Mouse (Mus musculus): ENCODE results near the gene Mapkapk3. TPM values are rescaled to one million over a fixed set of nuclear protein-coding genes. Genes with fewer than 3 reads are reported as not detected.
A peak's percentile ranks its signal among the peaks of the same experiment; 100 is the strongest.

The Mapkapk3 gene
- total RNA-seq, 4 experiments from 2014 or later, result 27.2 to 38.4 (median 32.0) TPM

DNA sequence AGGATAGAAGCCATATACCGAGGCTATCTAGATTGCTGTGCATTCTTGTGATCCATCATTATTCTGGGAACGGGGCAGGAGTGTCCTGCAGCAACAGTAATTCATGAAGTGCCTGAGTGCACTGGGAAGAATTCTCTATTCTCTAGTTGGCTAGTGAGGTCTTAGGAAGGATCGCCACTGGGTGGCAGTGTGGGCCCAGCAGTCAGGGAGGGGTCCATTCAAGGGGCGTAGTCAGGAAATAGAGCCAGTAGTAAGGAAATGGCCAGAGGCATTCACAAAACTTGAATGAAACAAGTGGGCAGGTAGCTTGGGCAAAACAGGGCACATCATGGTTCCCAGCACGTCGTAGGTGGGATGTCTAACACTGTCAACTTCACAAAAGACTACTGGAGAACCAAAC is 4.6 kb upstream of the Mapkapk3 start:
- DNase-seq (ENCODE audit: low spot score), result peak; percentile 82

DNA sequence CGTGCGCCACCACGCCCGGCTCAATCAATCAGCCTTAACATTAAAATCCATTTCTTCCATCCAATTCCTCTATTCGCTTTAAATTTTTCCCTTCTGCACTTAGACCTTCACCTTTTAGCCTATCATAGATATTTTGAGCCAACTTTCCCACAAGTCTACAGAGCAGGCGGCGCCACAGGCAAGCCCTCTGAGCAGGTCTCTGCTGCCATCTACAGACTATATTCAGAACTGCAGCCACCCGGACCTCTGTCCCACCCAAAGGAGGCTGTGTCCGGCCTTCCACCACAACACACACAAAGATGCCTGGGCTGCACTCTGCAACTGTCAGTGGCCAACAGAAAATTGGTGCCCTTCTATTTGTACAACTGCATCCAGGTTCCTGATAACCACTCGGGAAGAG is 1.2 kb upstream of the Mapkapk3 start:
- peak; percentile 86 for DNase-seq (ENCODE audit: low spot score)

DNA sequence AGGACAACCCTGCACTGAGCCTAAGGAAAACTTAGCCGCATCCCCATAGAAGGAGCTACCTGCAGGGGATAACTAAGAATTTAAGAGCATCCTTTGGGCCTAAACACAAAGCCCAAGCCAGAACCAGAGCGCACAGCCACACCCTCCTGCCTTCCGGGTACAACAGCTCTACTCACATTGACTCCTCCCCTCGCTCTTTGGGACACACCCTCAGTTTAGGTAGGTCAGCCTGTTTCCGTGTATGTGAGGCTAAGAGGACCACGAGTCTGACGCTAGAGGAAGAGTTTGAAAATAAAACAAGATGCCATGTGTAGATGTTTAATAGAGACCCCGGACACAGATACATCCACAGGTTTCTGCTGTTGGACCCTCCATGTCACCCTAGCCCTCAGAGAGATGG is 966 bp downstream of the Mapkapk3 start:
- no peak for DNase-seq (ENCODE audit: low spot score)

DNA sequence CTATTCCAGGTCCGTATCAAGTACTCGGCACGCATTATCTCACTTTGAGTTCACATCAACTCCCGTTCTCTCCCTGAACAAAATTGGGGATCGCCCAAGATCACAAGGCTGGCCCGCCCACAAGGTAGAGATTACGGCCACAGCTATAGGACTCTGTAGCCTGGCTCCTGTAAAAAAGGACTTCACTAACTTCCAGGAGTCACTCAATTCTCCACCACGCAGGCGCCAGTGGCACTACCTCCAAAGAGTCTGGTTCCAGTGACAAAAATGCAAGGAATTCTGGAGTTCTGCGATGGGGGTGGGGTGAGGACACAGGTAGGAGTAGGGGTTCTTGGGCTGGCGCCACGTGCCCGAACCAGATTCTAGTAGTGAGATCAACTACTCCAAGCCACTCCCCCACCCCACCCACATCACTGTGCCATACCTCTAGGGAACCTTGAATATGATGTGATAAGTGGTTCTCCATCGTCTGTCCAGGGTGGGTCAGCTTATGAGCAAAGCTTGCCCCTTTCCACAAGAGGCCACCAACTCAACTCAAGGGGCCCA is 1.5 kb downstream of the Mapkapk3 start:
- no peak for DNase-seq (ENCODE audit: low spot score)

DNA sequence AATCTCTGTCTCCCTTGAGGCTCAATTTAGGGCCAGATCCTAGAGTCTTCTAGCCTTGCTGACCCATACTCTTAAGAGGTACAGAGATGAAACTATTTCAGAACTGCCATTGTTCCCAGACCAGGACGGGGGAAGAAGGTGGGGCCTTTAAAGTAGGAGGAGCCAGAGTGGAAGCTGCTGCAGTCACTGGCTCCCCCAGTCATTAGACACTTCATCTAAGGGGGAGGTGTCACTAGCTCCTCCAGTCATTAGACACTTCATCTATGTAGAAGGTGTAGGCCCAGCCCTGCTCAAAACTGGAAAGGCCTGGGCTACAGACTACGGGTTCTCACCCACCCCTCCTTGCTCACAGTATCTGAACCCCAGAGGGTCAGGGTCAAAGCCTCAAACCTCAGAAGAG is 2.4 kb downstream of the Mapkapk3 start:
- DNase-seq (ENCODE audit: low spot score), result no peak

DNA sequence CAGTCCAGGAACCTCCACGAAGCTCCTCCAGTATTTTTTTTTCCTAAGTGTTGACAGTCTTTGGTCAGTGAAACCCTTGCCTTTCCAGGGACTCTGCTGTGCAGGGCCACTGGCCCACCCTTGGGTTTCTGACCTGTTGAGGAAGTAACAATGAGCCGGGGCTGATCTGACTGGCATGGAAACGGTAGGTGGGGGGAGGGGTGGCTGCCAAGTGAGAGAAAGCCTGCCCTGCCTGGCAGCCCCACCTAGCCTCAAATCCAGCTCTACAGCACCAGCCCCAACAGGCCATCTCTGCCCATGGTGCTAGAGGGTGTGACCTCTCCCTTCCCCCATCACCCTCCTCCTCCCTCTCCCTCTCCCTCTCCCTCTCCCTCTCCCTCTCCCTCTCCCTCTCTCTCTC is 4.7 kb downstream of the Mapkapk3 start:
- DNase-seq (ENCODE audit: low spot score), result no peak

DNA sequence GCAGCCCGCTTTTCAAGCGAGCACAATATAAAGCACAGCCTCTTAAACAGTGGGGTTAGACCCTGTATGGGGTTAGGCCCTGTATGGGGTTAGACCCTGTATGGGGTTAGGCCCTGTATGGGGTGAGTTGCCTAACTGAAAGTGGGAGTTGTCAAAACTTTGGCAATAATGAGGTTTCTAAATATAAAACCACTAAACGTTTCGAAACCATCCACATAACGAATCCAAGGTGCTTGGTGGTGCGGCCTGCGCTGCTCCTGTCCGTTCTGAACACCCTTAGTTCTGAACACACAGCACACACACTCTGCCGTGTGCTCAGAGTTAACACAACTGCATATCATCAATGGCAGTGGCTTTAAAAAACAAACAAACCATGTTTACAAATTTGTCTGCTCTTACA is 6.7 kb downstream of the Mapkapk3 start:
- no peak for DNase-seq (ENCODE audit: low spot score)

DNA sequence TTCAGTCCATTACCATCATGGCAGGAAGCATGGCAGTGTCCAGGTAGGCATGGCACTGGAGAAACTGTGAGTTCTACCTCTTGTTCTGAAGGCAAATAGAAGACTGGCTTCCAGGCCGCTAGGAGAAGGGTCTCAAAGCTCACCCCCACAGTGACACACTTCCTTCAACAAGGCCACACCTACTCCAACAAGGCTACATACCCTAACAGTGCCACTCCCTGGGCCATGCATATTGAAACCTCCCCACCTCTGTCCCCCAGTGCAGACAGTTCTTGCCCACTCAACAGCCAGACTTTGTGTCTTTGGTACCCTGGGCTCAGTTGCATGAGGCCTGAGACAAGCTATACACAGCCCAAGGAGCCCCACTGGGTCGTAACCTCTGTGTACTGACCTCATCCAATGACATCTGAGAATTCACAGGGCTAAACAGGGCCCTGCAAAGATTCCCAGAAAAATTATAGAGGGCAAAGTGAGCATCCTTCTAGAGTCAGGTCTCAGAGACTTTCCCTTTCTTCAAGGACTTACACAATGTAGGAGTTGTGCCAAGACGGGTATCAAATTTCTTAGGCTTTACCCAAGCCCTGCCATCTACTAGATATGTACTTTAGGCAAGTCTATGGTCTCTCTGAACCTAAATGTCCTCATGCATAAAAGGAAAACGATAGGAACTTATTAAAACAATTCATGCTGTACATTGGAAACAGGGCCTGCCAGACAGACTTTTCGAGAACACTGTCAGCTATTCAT is 8.3 kb downstream of the Mapkapk3 start:
- DNase-seq (ENCODE audit: low spot score), result no peak

DNA sequence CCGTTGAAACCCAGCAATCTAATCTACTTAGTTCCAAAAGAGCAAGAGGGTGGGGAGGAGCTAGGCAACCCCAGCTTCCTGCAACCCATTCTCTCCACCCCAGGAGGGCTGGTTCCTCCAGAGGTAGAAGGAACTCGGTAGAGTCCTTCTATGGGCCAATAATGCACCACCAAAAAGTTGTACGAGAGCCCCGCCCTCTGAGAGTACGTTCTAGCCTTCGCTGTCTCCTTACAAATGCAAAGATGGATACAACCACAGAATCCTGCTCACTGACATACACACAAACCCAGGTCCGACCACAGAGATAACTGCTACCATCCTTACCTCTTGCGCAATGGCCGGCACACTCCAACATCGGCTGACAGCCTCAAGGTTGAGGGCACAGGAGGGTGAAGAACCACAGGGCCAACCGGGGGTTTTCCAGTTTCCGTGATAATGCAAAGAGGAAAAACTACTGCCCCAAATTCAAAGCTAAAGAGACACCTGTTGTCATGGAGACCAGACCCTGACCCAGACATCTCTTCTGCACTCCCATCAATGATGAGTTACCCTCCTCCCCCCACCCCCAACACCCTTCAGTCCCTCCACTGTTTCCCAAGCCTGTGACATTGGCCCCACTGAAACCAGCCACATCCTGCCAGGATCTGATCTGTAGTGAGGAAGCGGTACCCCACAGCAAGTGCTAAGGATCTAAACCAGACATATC is 9.2 kb downstream of the Mapkapk3 start:
- no peak for DNase-seq (ENCODE audit: low spot score)

DNA sequence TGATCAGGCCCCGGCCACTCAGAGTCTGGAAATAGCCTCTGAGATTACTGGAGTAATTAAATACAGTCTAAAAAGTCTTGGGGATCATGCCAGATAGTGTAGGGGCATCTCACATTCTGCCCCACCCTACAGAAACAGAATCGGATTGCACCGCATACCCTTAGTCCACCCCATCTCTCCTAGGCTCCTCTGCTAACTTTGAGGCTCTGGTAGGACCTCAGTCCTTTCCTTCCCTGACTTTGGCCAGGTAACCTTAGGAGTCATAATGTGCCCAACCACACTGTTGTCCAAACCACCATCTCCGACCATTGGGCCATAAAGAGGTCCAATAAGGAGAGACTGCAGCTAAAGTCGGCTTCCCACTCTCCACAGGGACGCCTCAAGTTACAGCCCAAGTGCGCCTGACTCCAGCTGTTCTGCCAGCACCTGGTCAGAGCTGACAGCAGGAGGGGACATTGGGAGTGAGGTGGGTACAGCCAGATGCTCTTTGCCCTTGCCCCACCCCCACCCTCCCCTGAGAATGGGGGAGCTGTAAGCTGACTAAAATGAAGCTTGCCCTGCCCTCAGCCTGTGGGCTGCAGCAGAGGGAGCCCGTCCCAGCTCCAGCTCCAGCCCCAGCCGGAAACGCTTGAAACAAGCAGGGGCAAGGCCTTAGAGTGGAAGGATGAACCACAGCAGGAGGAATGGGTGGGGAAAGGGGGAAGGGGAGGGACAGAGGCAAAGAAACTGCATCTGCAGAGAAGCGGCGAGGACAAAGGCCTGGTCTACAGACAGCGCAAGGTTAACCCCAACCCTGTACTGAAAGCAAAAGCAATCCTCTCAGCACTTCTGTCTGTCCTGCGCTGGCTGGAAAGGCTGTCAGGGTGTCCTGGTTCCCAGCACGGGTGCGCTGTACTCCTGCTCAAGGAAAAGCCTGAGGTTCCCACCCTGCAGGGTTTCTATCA is 10.0 kb downstream of the Mapkapk3 start:
- no peak for DNase-seq (ENCODE audit: low spot score)

DNA sequence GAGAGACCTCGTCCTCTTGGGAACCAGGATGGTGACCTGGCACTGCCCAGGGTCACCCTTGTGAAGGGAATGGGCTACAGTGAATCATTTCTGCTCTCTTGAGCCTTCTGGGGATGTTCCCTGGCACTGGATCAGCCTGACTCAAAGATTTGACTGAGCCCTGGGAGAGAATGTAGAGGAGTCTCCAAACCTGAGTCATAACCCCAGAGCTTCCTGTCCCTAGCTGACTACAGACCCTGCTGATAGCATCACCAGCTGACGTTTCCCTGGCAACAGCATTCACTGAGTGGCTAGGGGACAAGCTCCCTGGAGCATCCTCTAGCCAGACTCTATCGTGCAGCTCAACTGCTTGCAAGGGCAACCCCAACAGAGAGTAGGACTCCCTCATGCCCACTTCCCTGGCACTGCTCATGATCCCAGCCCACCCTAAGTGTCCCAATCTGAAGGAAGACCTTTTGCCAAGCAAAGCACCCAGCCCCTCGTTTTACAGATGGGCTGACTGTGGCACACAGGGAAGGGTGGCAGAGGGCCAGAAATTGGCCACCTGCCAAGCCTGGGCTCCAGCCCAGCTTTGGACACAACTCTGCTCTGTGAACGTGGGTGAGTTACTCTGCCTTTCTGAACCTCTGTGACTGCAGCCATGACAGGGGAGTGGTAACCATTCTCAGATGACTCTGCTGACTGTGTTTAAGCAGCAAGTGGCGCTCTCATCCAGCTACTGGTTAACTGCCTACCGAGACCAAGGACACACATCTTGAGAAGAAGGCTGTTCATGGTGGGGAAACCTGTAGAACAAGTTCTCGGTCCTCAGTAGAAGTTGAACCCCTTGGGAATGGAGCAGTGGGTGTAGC is 10.9 kb downstream of the Mapkapk3 start:
- DNase-seq (ENCODE audit: low spot score), result no peak

DNA sequence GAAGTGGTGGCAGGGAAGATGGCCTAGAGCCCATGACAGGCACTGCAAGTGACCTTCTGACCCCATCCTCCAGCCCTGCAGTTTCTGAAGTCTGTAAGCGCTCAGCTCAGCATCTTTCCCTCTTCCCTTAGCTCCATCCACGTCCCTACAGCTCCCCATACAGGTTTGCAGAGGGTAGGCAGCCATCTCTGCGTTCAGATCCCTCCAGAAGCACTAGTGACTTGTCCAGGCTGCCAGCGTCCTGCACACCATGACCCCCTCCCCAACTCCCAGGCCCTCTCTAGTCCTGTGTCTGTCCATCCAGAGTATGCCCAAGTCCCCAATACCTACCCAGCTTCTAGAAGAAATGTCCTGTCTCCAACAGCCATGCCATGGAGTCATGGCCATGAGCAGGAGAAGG is 11.6 kb downstream of the Mapkapk3 start:
- no peak for DNase-seq (ENCODE audit: low spot score)

DNA sequence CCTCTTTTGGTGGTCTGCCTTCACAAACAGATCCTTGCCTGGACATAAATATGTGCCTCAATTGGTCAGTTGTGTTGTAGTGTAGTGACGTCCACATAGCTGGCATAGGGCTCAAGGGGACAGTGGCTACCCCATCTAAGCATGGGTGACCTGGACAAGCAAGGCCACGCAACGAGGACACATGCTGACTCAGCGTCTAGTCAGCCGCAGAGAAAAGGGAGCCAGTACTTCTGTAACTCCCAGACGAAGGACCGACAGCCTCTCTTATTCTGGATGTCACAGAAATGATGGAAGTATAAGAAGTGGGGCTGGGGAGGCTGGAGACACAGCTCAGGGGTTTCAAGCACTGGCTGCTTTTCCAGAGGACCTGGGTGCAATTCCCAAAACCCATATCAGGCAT is 12.1 kb downstream of the Mapkapk3 start:
- no peak for DNase-seq (ENCODE audit: low spot score)

DNA sequence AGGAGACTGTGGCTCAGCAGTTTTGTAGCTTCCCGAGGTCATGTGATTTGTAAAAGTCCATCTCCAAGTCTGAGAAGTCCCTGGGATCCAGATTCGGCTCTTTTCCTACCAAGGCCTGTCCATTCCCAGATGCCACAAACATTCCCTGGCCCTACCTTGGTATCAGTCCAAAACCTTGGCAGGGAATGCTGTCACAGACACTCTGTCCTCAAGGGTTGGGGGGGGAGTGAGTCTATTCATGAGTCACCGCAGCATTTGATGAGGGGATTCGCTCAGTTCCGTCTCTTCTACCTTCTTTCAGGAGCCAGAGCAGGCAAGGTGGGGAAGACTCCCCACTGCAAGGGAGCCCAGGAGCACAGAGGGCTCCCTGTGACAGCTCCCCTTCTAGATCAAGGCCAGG is 14.0 kb downstream of the Mapkapk3 start:
- no peak for DNase-seq (ENCODE audit: low spot score)

DNA sequence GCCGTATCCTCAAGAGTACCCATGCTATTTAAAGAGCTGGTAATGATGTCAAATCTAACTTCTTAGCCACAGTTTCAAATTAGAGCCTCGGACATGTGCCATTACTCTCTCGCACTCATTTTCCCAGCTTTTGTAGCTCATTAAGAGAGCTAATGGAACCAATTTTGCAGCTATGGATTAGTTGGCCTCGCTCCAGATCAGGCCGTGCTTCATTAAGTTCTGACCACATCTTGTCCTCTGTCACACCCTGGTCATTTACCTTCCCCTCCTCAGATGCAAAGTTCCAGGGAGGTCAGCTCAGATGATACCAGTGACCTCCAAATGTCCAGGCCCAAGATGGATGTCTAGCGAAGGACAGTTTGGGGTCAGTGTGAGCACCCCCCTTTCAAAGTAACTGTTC is 14.9 kb downstream of the Mapkapk3 start:
- no peak for DNase-seq (ENCODE audit: low spot score)

DNA sequence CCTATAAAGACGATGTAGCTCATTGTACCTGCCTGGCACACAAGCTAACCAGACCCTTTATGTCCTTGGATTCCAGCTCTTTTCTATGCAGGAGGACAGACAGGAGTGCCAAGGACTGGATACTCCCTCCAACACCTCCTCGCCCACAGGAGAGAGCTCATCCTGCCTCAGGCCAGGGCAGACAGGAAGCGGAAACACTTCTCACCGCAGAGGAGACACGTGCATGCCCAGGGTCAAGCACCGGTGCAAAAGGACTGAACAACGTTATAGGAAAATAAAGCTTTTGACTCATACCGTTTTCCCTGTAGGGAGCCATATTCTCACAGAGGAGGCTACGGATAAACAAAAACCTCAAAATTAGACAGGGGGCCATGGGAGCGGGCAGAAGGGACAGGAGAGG is 16.5 kb downstream of the Mapkapk3 start:
- no peak for DNase-seq (ENCODE audit: low spot score)

DNA sequence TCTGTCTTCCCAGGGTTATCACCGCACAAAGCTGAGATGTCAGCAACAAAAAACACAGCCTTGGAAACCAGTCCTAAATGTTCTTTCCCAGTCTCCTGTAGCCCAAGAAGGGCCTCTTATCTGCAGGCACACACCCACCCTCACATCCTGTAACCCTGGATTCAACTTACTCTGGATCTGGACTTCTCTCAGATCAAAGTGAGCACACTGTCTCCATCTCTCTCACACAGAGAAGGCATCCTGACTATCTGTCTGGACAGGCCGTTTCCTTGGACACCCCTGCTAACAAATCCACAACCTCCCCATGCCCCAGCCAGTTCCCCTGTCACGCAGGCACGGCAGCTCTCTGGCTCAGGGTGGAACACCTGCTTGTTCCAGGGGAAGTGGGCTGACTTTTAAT is 17.4 kb downstream of the Mapkapk3 start:
- DNase-seq (ENCODE audit: low spot score), result no peak

DNA sequence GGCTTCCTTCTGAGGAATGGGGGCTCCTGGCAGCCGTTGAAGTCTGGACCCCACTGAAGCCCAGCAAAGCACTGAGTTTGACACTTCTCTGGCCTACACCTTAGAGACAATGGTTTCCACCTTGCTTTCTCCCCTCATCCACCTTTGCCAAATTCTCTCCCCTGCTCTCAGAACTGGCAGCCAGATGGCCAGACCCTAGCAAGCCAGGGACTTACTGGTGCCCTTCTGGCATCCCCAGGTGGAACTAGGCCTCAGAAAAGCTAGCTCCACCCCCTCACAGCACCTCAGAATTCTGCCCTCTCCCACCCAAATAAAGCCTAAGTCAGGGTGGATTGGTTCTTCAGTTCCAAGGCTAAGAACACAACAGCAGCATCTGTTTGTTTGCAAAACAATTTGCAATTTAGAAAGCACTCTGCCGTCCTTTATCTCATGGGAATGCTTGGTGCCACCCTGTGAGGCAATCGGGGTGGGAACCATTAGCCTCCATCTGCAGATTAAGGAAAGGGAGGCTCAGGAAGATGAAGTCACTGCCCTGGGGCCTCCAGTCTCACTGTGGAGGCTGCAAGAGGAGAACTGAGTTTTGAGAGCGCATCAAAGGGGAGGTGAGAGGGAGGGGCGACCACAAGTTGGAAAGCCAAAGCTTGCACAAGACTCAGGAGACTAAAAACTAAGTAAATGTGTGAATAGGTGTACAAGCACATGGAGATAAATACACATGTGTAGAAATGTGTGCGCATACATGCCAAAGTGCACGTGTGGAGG is 18.3 kb downstream of the Mapkapk3 start:
- DNase-seq (ENCODE audit: low spot score), result no peak

DNA sequence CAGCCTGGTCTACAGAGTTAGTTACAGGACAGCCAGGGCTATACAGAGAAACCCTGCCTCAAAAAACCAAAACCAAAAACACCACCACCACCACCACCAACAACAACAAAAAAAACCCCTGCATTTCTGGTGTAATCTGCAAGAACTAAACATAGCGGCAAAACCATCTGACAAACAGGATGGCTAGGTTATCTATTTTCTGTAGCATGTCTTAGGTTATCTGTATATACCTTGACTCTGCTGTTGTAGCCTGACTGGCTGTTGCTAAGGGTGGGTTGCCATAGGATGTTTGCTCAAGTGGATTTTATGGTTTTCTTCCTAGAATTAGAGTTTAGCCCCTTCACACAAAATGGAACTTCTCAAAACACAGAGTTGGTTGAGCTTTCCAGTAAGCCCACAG is 19.9 kb downstream of the Mapkapk3 start:
- DNase-seq (ENCODE audit: low spot score), result no peak

DNA sequence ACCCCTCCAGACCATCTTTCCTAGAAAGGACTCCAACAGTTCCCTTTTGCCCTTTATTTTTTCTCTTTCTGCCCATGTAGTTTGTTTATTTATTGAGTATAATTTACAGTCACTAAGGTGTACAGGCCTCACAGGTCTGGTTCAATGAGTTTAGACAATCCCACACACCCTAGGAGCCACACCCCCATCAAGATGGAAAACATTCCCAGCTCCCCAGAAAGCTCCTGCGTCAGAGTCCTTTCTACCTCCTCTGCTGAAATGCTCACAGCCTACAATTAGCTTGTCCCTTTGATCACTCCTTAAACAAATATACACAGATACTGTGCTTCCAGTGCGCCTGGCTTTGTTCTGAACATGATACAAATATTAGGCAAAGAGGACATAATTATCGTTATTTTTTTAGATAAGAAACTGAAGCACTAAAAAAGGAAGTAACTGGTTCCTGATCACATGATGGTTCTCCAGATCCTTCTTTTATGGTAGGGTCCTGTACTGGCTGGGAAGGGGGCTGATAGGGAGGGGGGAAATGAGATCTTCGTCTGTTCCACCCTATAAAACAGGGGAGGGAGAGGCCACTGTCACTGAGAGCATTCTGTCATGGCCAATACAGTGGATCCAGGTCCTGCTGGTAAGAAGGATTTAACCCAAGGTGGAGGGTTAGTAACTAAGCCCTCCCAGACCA is 21.8 kb downstream of the Mapkapk3 start:
- no peak for DNase-seq (ENCODE audit: low spot score)

Measured in heart, adult 8-10 months (tissue).